Mouse (Mus musculus): ENCODE measurements around the gene Slc23a2.

The Slc23a2 gene

GRCm38 (mm10) chr2:132021616-132022015, 123.3 kb downstream of the Slc23a2 start:
- DNase-seq (ENCODE audit: low spot score in 2 of 2) = no peak

GRCm38 (mm10) chr2:132020991-132021541, 123.8 kb downstream of the Slc23a2 start:
- no peak for DNase-seq (ENCODE audit: low spot score in 2 of 2)

GRCm38 (mm10) chr2:132020420-132020819, 124.5 kb downstream of the Slc23a2 start:
- DNase-seq (ENCODE audit: low spot score in 2 of 2) = no peak

GRCm38 (mm10) chr2:132019372-132019811, 125.5 kb downstream of the Slc23a2 start:
- DNase-seq (ENCODE audit: low spot score in 2 of 2) = no peak

GRCm38 (mm10) chr2:132018156-132018555, 126.8 kb downstream of the Slc23a2 start:
- DNase-seq (ENCODE audit: low spot score in 2 of 2) = no peak

- DNase-seq (ENCODE audit: low spot score in 2 of 2) = no peak
Measured at GRCm38 (mm10) chr2:132017611-132018010, 127.3 kb downstream of the Slc23a2 start.

GRCm38 (mm10) chr2:132016034-132016433, 128.9 kb downstream of the Slc23a2 start:
- DNase-seq (ENCODE audit: low spot score in 2 of 2) = no peak

- no peak for DNase-seq (ENCODE audit: low spot score in 2 of 2)
Measured at GRCm38 (mm10) chr2:132013152-132013551, 131.8 kb downstream of the Slc23a2 start.

GRCm38 (mm10) chr2:132010781-132011180, 134.1 kb downstream of the Slc23a2 start:
- no peak for DNase-seq (ENCODE audit: low spot score in 2 of 2)

- no peak for DNase-seq (ENCODE audit: low spot score in 2 of 2)
Measured at GRCm38 (mm10) chr2:132008186-132008585, 136.7 kb downstream of the Slc23a2 start.

- no peak for DNase-seq (ENCODE audit: low spot score in 2 of 2)
Measured at GRCm38 (mm10) chr2:132007475-132007819, 137.5 kb downstream of the Slc23a2 start.

GRCm38 (mm10) chr2:132006561-132007474, 138.1 kb downstream of the Slc23a2 start:
- DNase-seq (ENCODE audit: low spot score in 2 of 2) = peak; percentile 41 to 60

GRCm38 (mm10) chr2:132005445-132005844, 139.5 kb downstream of the Slc23a2 start:
- DNase-seq (ENCODE audit: low spot score in 2 of 2) = no peak

- no peak for DNase-seq (ENCODE audit: low spot score in 2 of 2)
Measured at GRCm38 (mm10) chr2:132004495-132005136, 140.3 kb downstream of the Slc23a2 start.

GRCm38 (mm10) chr2:132003916-132004315, 141.0 kb downstream of the Slc23a2 start:
- no peak for DNase-seq (ENCODE audit: low spot score in 2 of 2)

Data from frontal cortex, postnatal 14 days (tissue).